ENCODE assay signal across 25 mouse cellular contexts in the genomic region with DNA sequence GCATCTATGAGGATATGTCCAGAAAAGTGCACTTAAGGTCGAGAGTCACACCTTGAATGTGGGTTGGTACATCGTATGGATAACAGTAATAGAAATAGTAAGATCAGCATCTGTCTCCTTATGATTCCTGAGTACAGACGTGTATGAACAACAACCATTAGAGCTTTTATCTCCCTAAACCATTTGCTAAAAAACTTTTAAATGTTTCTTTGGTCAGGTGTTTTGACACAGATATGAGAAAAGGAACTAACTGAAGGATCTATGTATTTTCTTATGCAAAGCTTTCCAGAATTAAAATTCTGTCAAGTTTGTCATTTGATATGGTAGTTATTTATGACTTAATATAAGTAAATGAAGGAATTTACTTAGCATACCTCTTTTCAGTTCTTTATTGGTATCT.
"Had no signal": no experiment of that assay in that cellular context is flagged by ENCODE, and none has a peak within 500 bp of the region (broad histone marks: within the 10 kb centered on the region; RNA-seq: fewer than 3 reads in every experiment).

No protein-coding gene starts in this region.

- H3K4me1 ChIP-seq: embryonic facial prominence, embryonic 10.5 days; embryonic facial prominence, embryonic 12.5 days; embryonic facial prominence, embryonic 13.5 days; embryonic facial prominence, embryonic 15.5 days; forebrain, embryonic 10.5 days; forebrain, embryonic 12.5 days; forebrain, embryonic 13.5 days; forebrain, embryonic 15.5 days had no signal

- H3K9ac ChIP-seq: embryonic facial prominence, embryonic 12.5 days; embryonic facial prominence, embryonic 13.5 days; embryonic facial prominence, embryonic 15.5 days; forebrain, embryonic 12.5 days; forebrain, embryonic 13.5 days; forebrain, embryonic 15.5 days; forebrain, postnatal 0 days had no signal

- H3K4me3 ChIP-seq: embryonic facial prominence, embryonic 10.5 days; embryonic facial prominence, embryonic 12.5 days; embryonic facial prominence, embryonic 13.5 days; embryonic facial prominence, embryonic 15.5 days; erythroblast, embryonic 14.5 days; forebrain, embryonic 10.5 days; forebrain, embryonic 12.5 days; forebrain, embryonic 13.5 days; forebrain, embryonic 15.5 days; gastrocnemius, adult 2 months; heart, adult 2 months had no signal

- H3K9me3 ChIP-seq: embryonic facial prominence, embryonic 10.5 days; embryonic facial prominence, embryonic 12.5 days; embryonic facial prominence, embryonic 13.5 days; embryonic facial prominence, embryonic 15.5 days; forebrain, embryonic 10.5 days; forebrain, embryonic 12.5 days; forebrain, embryonic 13.5 days; forebrain, embryonic 15.5 days had no signal

- DNase-seq: cerebellum, adult 9-10 months; cerebellum, adult 9-11 months; cerebellum, postnatal 10 days; cerebellum, postnatal 14 days; cerebellum, postnatal 25 days; cerebellum, postnatal 36 days; embryo, embryonic 11 days; forebrain, postnatal 0 days; gastrocnemius, adult 2 months; gastrocnemius, postnatal 10 days; gastrocnemius, postnatal 14 days; gastrocnemius, postnatal 25 days; gastrocnemius, postnatal 36 days; heart, adult 11 months; heart, adult 18-20 months; heart, adult 2 months had no signal

- H3K27me3 ChIP-seq: embryonic facial prominence, embryonic 12.5 days; embryonic facial prominence, embryonic 13.5 days; embryonic facial prominence, embryonic 15.5 days; forebrain, embryonic 12.5 days; forebrain, embryonic 13.5 days; forebrain, embryonic 15.5 days had no signal

- H3K36me3 ChIP-seq: embryonic facial prominence, embryonic 10.5 days; embryonic facial prominence, embryonic 12.5 days; embryonic facial prominence, embryonic 13.5 days; embryonic facial prominence, embryonic 15.5 days; forebrain, embryonic 10.5 days; forebrain, embryonic 12.5 days; forebrain, embryonic 15.5 days had no signal

- H3K27ac ChIP-seq: embryonic facial prominence, embryonic 10.5 days; embryonic facial prominence, embryonic 12.5 days; embryonic facial prominence, embryonic 13.5 days; embryonic facial prominence, embryonic 15.5 days; forebrain, embryonic 10.5 days; forebrain, embryonic 12.5 days; forebrain, embryonic 13.5 days; forebrain, embryonic 15.5 days; gastrocnemius, adult 2 months; heart, adult 2 months had no signal
